Mouse (Mus musculus) spleen, adult 12 weeks (tissue): ENCODE results near the gene Iqce.

Experiments
- DNase-seq: peaks from one replicate; pipeline ENCODE4 v3.0.0; 2022; ENCODE audit warnings: low spot score

Gene Iqce

GRCm38 (mm10) chr5:140702103-140702513 lies at the start of gene Iqce:
Gene Iqce (minus strand): TSS chr5:140702378.
- peak; percentile 79 for DNase-seq

- no peak for DNase-seq
Observed at GRCm38 (mm10) chr5:140750925-140751324, 48.7 kb upstream of the Iqce start.

- DNase-seq, result peak; percentile 48
Observed at GRCm38 (mm10) chr5:140749062-140749875, 47.1 kb upstream of the Iqce start.

GRCm38 (mm10) chr5:140748425-140748824 lies 46.2 kb upstream of the Iqce start:
- no peak for DNase-seq

- no peak for DNase-seq
Observed at GRCm38 (mm10) chr5:140743706-140744131, 41.5 kb upstream of the Iqce start.

GRCm38 (mm10) chr5:140741877-140742276 lies 39.7 kb upstream of the Iqce start:
- no peak for DNase-seq

- no peak for DNase-seq
Observed at GRCm38 (mm10) chr5:140741040-140741439, 38.9 kb upstream of the Iqce start.

- DNase-seq, result no peak
Observed at GRCm38 (mm10) chr5:140739813-140740212, 37.6 kb upstream of the Iqce start.

- no peak for DNase-seq
Observed at GRCm38 (mm10) chr5:140736166-140736565, 34.0 kb upstream of the Iqce start.

GRCm38 (mm10) chr5:140735297-140735696 lies 33.1 kb upstream of the Iqce start:
- DNase-seq, result peak; percentile 42

GRCm38 (mm10) chr5:140733336-140733735 lies 31.2 kb upstream of the Iqce start:
- no peak for DNase-seq

- DNase-seq, result no peak
Observed at GRCm38 (mm10) chr5:140732195-140732594, 30.0 kb upstream of the Iqce start.

GRCm38 (mm10) chr5:140731040-140731797 lies 29.0 kb upstream of the Iqce start:
- DNase-seq, result no peak

GRCm38 (mm10) chr5:140726946-140727740 lies 25.0 kb upstream of the Iqce start:
- no peak for DNase-seq

GRCm38 (mm10) chr5:140726062-140726839 lies 24.1 kb upstream of the Iqce start:
- no peak for DNase-seq

GRCm38 (mm10) chr5:140723822-140724221 lies 21.6 kb upstream of the Iqce start, which contains the start of gene Amz1:
Gene Amz1 (plus strand): TSS chr5:140724127.
- DNase-seq, result no peak

GRCm38 (mm10) chr5:140722121-140722520 lies 19.9 kb upstream of the Iqce start:
- no peak for DNase-seq

GRCm38 (mm10) chr5:140720773-140721172 lies 18.6 kb upstream of the Iqce start:
- DNase-seq, result no peak

- no peak for DNase-seq
Observed at GRCm38 (mm10) chr5:140711040-140711439, 8.9 kb upstream of the Iqce start.

- no peak for DNase-seq
Observed at GRCm38 (mm10) chr5:140710315-140710714, 8.1 kb upstream of the Iqce start.

- no peak for DNase-seq
Observed at GRCm38 (mm10) chr5:140705501-140706171, 3.5 kb upstream of the Iqce start.
